Mouse (Mus musculus): ENCODE measurements around the gene Kat8.

Kat8 gene

DNA sequence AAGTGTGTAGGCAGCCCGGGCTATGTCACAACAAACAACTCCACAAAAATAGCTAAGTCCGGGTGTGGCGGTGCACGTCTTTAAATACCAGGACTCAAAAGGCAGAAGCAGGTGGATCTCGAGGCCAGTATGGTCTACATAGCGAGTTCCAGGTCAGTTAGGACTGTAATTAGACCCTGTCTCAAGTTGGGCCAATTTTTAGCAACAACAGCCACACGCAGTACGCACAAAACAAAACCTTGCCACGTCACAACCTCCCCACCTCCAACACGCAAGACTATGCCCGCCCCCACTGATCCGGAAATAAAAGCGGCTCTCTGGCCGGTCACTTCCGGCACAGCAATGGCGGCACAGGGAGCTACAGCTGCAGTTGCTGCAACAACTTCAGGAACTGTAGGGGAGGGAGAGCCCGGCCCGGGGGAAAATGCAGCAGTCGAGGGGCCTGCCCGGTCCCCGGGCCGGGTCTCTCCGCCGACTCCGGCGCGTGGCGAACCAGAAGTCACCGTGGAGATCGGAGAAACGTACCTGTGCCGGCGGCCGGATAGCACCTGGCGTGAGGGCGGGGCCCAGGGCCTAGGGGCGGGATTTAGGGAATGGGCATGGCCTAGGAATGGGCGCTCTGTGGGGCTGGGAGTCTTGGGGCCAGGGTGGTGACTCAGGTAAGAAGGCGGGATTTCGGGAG is at the start of gene Kat8:
Gene Kat8 (plus strand): TSS at position 327 of the 682 bp plus-strand sequence.
- peak; percentile 88 for DNase-seq

DNA sequence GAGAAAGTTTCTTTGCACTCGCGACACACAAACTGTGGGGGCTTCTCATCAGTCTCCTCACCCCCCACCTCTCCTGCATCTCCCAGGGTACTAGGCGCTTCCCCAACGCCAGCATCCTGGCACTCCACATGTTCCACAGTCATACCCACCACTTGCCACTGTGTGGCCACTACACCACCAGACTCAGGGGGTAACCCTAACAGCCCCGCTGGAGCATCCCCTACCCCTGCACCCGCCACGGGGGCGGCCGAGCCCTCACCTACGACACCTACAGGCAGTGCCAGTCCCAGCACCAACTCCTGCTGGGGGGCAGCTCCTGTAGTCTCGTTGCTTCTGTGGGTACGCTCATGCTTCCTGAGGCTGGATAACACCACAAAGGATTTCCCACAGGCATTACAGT is 45.9 kb upstream of the Kat8 start:
- no peak for DNase-seq

DNA sequence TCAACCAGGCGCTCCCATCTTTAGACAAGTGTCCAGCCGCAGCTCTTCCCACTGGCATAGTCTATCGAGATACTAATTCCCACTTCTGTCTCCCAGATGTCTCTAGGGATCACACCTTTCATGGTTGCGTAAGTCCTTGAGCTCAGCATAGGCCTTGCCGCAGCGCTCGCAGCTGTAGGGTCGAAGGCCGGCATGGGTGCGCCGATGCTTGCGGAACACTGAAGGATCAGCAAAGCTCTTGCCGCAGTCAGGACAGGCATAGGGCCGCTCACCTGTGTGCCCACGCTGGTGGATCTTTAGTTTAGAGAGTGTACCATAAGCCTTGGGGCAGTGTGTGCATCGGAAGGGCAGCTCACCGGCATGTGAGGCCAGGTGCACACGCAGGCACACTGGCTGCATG is 44.7 kb upstream of the Kat8 start:
- DNase-seq: no peak

DNA sequence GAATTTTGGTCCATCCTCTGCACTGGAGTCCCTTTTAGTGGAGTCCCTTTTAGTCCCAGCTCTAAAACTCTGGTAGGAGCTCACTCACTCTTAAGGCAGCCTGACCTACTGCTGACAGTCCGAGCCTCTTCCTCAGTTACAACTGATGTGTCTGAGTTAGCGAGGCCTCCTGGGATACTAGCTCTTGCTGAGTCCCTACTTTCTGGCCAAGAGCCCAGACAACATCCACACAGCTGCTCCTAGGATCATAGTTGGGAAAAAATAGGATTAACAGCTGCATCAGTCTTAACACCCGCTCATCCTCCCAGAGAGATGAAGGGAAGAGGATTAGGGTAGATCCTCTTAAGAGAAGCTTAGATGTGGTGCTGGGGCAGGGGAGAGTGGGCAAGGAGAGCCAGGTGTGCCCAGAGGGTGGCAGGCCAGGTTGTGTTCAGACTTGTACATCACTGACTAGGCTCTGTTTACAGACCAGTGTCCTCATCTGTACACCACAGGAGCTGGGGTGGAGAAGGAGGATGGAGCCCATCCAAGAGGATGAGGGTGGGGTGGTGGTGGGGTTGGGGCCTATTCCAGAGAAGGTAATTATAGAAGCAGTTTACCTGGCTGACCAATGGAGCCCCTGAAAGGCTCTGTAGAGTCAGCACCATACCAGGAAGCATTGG is 43.0 kb upstream of the Kat8 start:
- DNase-seq: no peak

DNA sequence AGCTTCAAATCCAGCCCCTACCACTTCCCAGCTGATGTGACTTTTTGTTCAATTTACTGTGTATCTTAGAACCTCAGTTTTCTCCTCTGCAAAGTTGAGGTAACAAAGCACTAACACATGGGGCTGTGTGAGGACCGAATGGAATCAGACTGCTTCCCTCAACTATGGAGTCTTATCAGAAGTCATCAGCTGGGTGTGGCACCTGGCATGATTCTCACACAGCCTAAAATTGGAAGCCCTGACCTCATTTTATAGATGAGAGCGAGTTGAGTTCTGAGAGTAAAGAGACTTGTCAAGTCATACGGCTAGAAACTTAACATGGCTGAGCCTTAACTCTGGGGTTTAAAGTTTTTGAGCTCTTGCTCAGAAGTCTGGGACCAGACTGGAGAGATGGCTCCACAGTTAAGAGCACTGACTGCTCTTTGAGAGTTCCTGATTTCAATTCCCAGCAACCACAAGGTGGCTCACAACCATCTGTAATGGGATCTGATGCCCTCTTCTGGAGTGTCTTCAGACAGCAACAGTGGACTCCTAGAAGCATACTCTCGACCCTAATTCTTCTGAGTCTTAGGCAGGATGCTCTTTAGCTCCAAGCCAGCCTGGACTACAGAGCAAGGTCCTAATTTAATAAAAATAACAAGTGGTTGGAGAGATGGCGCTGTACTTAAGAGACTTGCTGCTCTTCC is 42.0 kb upstream of the Kat8 start:
- no peak for DNase-seq

DNA sequence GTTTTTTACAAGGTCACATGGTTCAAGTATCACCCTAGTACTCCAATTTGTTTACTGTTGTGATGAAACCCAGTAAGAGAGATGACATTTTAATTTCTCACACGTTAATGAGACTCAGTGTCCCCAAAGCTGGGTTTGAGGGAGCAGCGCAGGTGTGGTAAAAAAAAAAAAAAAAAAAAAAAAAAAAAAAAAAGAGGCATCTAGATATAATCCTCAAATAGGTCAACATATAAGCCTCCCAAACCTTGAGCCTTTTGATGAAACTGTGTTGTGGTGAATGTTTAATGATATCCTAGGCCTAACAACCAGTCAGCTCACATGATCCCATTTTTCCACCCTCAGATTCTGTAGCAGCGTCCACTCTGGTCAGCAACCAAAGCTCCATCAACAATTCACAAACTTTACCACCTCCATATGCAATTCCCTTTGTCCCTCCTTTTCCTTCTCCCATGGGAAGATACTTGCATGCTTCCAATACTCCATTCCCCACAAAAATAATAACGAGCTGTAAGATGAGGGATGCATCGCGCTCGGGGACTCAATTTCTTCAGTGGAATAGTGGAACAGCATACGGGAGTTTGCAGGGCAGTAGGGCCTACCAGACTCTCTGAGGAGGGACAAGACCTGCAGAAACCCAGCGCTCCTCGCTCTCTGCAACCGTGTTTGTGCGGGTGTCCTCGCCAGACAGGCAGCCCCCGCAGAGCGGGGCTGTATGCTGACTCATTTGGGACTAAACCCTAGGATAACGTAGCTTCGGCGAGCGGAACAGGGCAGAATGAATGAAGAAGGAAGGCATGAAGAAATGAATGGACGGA is 37.3 kb upstream of the Kat8 start:
- no peak for DNase-seq

DNA sequence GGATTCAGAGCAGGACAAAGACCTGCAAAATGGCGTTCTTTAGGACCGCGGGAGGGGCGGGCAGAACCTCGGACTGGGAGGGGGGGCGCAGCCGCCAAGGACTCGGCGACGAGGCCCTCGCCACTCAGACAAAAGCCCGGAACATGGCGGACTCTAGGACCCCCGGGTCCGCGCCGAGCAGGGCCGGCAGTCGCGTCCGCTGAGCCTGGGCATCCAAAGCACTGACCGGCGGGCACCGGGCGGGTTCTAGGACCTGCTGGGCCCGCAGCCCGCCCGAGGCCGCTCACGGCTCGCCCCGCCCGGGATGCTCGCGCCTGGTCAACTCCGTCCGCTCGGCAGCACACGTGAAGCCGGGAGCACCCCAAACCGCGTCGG is 36.7 kb upstream of the Kat8 start:
- DNase-seq: peak; percentile 95

DNA sequence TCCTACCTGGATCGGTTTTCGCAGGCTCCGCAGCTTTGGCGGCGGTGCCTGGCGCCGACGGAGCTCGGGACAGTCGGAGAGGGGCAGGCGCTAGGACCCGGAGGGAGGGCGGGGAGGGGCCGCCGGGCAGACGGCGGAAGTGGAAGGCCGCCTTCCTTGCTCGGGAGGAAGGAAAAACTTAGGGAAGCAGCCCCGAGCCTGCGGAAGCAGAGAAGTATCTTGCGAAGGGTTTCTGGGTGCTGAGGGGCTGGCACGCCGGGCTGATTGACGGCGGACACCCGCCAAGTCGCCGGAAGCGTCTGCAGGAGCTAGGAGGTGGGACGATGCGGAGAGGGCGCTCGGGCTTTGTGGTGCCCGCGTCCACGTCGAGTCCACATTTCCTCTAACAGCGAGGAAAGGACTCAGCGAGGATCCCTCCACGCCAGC is 36.3 kb upstream of the Kat8 start, which contains the start of gene Zfp646:
Gene Zfp646 (plus strand): TSS at position 181 of the 426 bp plus-strand sequence.
- no peak for DNase-seq

DNA sequence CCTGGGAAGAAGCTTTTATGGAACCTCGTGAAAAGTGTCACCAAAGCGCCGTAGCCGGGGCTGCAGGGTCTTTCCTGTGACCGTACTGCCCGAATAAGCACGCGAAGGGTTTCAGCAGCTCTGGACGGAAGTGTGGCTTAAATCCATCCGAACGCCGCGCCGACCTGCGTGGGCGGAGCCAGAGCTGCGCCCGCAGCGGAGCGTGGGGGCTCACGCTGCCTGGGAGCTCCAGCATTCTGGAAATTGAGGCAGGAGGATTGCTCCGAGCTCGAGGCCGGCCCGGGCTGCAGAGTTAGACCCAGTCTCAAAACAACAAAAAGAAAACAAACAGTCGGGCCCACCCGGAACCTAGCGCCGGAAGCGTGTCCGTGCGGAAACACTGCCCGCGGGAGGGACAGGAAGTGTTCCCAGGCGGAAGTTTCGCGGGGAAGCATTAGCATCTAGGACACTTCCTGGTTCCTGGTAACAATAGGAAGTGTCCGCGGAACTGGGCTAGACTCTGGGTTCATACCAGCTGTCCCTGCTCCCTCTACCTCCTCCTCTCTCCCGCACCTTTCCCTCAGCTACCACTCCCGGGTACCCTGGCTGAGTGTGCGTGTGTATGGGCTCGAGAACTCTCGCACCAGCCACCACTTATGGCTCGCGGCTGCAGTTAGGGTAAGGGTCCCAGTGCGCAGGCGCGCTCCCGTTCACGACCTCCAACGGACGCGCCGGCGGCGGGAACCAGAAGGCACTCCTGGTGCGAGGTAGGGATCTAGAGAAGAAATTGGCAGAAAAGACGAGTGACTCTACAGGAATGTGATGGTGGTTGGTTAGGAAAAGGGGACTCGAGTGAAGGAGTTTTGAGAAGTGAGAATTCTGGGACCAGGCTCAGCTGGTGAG is 35.6 kb upstream of the Kat8 start, which contains the start of gene Zfp668:
Gene Zfp668 (minus strand): TSS at position 362 of the 882 bp plus-strand sequence.
- DNase-seq: peak; percentile 91

DNA sequence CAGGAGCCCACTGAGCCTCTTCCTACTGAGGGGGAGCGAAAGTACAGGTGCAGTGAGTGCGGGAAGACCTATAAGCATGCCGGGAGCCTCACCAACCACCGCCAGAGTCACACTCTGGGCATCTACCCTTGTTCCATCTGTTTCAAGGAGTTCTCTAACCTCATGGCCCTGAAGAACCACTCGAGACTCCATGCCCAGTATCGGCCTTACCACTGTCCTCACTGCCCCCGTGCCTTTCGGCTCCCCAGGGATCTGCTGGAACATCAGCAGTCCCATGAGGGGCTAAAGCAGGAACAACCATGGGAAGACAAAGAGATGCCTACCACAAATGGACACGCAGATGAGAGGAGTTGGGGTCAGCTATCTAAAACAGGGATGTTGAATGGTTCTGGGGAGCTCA is 33.0 kb upstream of the Kat8 start:
- no peak for DNase-seq

DNA sequence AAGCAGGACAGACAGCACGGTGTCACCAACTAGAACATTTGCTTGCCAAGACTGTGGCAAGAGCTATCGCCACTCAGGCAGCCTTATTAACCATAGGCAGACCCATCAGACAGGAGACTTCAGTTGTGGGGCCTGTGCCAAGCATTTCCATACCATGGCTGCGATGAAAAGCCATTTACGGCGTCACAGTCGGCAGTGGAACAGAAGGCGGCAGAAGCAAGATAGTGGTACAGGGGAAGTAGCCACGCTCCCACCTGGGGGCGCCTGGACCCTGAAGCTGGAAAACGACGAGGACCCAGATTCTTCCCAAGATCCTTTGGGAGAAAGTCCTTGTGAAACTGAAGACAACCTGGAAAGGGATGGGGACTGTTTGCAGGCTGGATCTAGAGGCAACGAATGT is 31.9 kb upstream of the Kat8 start:
- DNase-seq: no peak

DNA sequence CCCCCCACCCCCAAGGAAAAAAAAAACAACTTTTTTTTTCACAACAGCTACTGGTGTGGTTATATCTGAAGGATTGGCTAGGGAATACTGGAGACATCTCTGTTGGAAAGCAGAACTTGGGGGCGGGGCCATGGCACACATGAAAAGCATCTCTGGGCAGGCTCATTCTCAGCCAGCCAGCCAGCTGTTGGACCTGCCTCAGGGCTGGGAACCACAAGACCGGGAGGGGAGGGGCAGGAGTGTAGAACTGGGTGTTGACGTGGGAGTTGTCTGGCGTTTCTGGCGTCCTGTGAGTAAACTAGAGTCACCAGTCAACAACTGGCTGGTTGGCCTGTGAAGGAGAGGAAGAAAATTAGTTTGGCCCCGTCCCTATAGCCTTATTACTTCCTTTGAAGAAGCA is 26.4 kb upstream of the Kat8 start:
- DNase-seq: no peak

DNA sequence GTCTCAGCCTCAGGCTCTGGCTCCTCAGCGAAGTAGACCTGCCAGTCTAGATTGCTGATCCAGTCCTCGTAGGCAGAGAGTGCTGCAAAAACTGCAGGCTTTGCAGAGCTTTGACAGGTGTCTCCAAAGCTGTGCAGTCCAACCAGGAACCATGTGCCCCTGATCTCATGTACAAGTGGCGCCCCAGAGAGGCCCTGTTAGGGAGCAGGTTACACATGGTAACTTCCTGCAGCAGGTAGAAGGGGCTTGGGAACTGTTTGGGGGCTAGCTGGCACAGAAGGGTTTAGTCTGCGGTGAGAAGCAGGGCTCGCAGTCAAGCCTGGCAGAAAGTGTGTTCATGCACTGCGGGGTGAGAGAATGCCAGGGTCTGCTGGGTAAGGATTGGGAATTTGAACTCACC is 25.8 kb upstream of the Kat8 start:
- DNase-seq: no peak

DNA sequence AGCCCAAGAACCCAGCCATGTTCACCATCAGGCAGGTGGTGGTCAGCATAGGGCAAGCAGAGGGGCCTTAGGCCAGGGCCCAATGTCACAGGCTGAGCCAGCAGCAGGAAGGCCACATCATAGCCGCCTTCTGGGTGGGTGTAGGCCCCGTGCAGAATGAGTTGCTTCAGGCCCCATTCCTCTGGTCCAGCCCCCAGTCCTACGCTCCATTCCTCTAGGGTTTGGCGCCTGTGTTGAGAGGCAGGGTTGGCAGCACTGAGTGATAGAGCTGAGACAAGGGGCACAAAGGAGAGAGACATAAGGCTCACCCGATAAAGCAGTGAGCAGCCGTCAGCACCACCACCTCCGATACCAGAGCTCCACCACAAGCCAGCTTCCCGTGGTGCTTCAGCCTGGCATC is 25.1 kb upstream of the Kat8 start:
- no peak for DNase-seq

DNA sequence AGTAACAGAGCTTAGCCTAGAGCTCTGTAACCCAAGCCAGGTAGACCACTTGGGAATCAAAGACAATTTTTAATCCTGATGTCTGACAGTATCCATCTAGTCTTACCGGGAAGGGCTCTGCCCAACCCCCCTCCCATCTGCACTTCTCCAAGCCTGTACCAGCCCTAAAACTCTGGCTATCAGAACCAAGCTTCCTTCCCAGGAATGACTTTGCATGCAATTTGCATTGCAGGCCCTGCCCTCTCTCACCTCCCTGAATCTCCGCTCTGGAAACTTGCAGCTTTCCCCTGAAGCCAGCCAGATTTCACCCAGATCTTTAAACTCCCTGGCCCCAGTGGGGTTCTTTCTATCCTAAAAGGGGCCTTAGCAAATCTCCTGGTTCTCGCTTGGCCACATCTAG is 24.5 kb upstream of the Kat8 start:
- no peak for DNase-seq

DNA sequence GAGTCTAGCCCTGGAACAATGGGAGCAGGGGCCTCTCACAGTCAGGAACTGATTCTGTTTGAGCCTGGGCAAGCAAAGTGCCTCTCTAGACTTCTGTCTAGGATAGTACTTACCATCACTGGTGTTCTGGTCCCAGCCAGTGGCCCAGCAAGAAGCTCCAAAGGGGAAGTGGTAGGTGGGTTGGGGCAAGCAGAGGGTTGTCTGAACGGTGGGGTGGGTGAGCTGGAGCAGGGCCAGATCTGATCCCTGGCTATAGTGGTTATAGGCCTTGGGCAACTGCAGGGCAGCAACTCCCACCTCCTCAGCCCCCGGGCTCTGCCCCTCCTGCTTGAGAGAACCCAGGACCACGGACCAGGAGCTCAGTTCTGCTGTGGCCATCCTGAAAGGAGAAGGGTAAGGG is 23.5 kb upstream of the Kat8 start:
- no peak for DNase-seq

DNA sequence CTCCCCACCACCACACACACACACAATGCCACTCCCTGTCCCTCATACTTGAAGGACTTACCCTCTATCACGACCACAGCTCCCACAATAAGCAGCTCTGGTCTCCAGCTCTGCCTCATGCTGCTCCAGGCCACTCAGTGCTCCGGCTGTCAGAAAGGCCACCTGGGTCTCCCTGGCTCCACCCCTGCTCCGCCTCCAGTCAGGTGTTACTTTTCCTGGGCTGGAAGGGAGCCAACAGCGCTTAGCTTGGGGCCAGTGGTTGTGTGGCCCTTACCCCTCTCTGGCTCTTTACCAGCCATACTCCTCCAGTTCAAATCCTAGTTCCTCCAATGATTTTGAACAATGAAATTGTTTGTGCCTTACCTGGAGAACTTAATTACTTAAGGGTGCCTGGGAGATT is 21.5 kb upstream of the Kat8 start, which contains the start of gene Prss53:
Gene Prss53 (minus strand): TSS at position 173 of the 400 bp plus-strand sequence.
- no peak for DNase-seq

DNA sequence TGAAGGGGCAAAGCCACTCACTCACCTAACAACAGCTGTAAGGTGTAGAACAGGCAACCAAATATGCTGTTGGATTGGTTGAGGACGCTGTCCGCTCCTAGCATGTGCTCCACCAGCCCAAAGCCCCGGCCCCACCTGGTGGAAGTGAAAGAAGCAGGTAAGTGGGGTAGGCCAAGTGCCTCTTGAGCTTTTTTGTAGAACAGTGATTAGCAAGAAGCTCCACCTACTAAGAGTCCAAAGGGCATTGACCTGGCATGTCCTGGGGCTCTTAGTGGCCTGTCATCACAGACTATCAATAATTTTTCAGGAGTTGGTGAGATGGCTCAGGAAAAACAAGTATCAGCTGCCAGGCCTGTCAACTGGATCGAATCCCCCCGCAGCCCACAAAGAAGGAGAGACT is 17.8 kb upstream of the Kat8 start:
- DNase-seq: peak; percentile 54

DNA sequence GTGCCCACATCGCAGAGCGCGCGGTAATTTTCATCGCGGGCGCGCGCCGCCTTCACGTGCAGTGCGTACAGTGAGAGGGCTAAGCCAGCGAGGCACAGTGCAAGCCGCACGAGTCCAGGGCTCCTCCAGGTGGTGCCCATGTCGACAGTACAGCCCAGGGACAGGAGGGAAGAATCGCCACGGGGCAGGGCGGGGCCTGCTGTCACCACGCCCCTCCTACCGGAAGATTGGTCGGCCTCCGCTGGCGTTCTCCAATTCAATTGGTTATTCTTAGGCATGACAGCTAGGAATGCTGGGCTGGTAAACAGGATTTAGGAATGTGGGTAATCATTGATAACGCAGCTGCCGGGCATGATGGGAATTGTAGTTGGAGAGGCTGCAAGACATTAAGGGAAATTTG is 16.9 kb upstream of the Kat8 start, which contains the start of the genes Gm21974 and Vkorc1:
Gene Gm21974 (minus strand): TSS at position 13 of the 400 bp plus-strand sequence.
Gene Vkorc1 (minus strand): TSS at position 176 of the 400 bp plus-strand sequence.
- DNase-seq: peak; percentile 99

DNA sequence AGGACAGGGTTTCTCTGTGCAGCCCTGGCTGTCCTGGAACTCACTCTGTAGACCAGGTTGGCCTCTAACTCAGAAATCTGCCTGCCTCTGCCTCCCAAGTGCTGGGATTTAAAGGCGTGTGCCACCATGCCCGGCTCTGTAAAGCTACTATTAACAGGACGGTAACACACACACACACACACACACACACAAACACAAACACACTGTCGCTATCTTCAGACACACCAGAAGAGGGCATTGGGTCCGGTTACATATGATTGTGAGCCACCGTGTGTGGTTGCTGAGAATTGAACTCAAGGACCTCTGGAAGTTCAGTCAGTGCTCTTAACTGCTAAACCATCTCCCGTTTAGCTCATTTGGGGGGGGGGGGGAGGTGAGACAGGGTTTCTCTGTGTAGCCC is 16.4 kb upstream of the Kat8 start:
- DNase-seq: peak; percentile 53

DNA sequence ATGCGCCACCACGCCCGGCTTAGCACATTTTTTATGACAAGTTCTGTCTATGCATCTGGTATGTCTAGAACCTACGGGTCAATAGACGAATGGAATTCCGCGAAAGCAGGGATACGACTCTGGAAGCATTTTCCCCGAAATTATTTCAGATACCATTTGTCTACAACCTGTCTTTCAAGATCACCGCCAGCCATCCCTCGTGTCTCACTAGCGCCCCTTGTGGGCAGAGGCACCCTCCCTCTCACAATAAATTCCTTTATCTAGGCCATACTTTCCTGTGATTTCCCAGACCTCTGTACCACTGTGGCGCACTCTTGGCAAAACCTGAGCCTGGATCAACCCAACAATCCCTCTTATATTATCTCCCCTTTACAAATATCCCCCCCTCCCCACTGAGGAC is 15.9 kb upstream of the Kat8 start:
- DNase-seq: peak; percentile 85

DNA sequence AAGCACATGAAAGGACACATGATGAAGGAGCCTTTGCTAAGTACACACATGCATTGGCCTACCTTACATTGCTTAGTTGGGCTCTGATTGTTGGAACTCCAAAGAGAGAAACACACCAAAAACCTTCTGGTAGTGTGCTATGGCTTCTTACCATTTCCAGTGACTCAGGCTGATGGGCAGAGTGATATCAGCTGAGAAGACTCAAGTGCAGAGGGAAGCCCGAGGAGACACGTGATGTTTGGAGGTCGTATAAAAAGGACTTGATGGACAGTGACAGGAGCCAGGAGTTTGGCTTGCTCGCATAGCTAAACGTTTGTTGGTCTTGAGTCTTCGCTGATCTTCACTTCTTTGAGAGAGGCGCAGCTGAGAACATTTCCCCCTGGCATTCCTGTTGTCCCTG is 14.8 kb upstream of the Kat8 start:
- no peak for DNase-seq

All from cerebellum, adult 9-10 months (tissue).